Mouse (Mus musculus): Measurements from ENCODE around the gene Bnc1. TPM values are rescaled to one million over a fixed set of nuclear protein-coding genes. Genes with fewer than 3 reads are reported as not detected.

Bnc1 gene
- polyA plus RNA-seq, 1 experiment: not detected

- Histone ChIP-seq H3K4me1 (ENCODE audit: control insufficient read depth, insufficient read depth, low read length) (no peaks in the 10 kb centered on the region), H3K4me3 (ENCODE audit: insufficient read depth, low read length) (no peak overlapping the region), H3K27ac (ENCODE audit: insufficient read depth, low read length) (no peak overlapping the region)
- TF ChIP-seq CTCF (IDR thresholded peaks at IDR 0.05; ENCODE audit: extremely low read depth, insufficient read depth, low read length) (no peak), POLR2A (IDR thresholded peaks at IDR 0.05; ENCODE audit: extremely low read depth, insufficient read depth, low read length) (no peak)
Measured at GRCm38 (mm10) chr7:81983651-81984050, 8.4 kb downstream of the Bnc1 start.

DNA sequence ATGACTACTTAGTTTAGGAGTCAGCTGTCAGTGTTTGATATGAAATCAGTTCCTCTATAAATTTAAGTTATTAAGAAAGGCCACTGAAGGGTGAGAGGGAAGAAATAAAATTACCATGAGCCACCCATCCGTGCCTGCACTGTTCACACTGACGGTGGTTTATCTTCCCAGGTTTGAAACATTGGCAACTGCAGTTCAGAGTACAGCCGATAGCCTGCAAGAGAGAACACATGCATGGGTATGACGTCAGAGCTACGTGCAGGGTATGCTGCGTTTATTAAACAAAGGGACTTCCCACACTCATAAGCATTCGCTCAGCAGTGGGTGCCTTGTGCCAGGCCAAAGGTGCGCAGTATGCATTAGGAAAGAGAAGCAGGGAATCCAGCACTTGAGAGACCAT is 13.8 kb downstream of the Bnc1 start:
- no peak for TF ChIP-seq POLR2A (IDR thresholded peaks at IDR 0.05; ENCODE audit: extremely low read depth, insufficient read depth, low read length)
- no peak for TF ChIP-seq CTCF (IDR thresholded peaks at IDR 0.05; ENCODE audit: extremely low read depth, insufficient read depth, low read length)
- Histone ChIP-seq H3K4me1 (ENCODE audit: control insufficient read depth, insufficient read depth, low read length) (no peaks in the 10 kb centered on the region), H3K4me3 (ENCODE audit: insufficient read depth, low read length) (no peak overlapping the region), H3K27ac (ENCODE audit: insufficient read depth, low read length) (no peak overlapping the region)

GRCm38 (mm10) chr7:81974616-81975015 is 17.5 kb downstream of the Bnc1 start:
- H3K4me3 ChIP-seq (ENCODE audit: insufficient read depth, low read length): no peak overlapping the region
- H3K27ac ChIP-seq (ENCODE audit: insufficient read depth, low read length): no peak overlapping the region
- no peak for TF ChIP-seq CTCF (IDR thresholded peaks at IDR 0.05; ENCODE audit: extremely low read depth, insufficient read depth, low read length)
- no peak for TF ChIP-seq POLR2A (IDR thresholded peaks at IDR 0.05; ENCODE audit: extremely low read depth, insufficient read depth, low read length)
- no peaks in the 10 kb centered on the region for H3K4me1 ChIP-seq (ENCODE audit: control insufficient read depth, insufficient read depth, low read length)

DNA sequence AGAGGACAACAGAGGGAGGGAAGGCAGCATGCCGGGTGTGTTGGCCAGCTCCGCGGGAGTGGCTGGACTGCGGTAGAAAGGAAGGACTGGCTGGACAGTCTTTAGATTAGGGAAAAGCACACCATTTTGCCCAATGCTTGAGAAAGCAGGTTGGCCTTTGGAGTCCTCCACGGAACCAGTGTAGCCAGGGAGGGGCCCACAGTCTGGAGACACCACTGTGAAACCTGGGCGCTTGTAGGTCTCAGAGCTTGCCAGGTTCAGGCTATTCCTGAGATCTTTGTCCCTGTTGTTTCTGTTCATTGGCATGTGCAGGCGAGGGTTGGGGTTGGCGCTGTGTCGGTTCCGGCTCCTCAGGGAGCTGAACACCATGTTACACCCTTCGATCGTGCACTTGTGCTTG is 18.2 kb downstream of the Bnc1 start:
- TF ChIP-seq CTCF (IDR thresholded peaks at IDR 0.05; ENCODE audit: extremely low read depth, insufficient read depth, low read length): no peak
- TF ChIP-seq POLR2A (IDR thresholded peaks at IDR 0.05; ENCODE audit: extremely low read depth, insufficient read depth, low read length): no peak
- Histone ChIP-seq H3K4me1 (ENCODE audit: control insufficient read depth, insufficient read depth, low read length) (no peaks in the 10 kb centered on the region), H3K27ac (ENCODE audit: insufficient read depth, low read length) (no peak overlapping the region), H3K4me3 (ENCODE audit: insufficient read depth, low read length) (no peak overlapping the region)

- TF ChIP-seq POLR2A (IDR thresholded peaks at IDR 0.05; ENCODE audit: extremely low read depth, insufficient read depth, low read length) (no peak), CTCF (IDR thresholded peaks at IDR 0.05; ENCODE audit: extremely low read depth, insufficient read depth, low read length) (no peak)
- Histone ChIP-seq H3K27ac (ENCODE audit: insufficient read depth, low read length) (no peak overlapping the region), H3K4me3 (ENCODE audit: insufficient read depth, low read length) (no peak overlapping the region), H3K4me1 (ENCODE audit: control insufficient read depth, insufficient read depth, low read length) (no peaks in the 10 kb centered on the region)
Measured at GRCm38 (mm10) chr7:81973339-81973738, 18.8 kb downstream of the Bnc1 start.

- H3K4me1 ChIP-seq (ENCODE audit: control insufficient read depth, insufficient read depth, low read length): no peaks in the 10 kb centered on the region
- H3K4me3 ChIP-seq (ENCODE audit: insufficient read depth, low read length): no peak overlapping the region
- TF ChIP-seq CTCF (IDR thresholded peaks at IDR 0.05; ENCODE audit: extremely low read depth, insufficient read depth, low read length): no peak
- TF ChIP-seq POLR2A (IDR thresholded peaks at IDR 0.05; ENCODE audit: extremely low read depth, insufficient read depth, low read length): no peak
- no peak overlapping the region for H3K27ac ChIP-seq (ENCODE audit: insufficient read depth, low read length)
Measured at GRCm38 (mm10) chr7:81968975-81969374, 23.1 kb downstream of the Bnc1 start.

DNA sequence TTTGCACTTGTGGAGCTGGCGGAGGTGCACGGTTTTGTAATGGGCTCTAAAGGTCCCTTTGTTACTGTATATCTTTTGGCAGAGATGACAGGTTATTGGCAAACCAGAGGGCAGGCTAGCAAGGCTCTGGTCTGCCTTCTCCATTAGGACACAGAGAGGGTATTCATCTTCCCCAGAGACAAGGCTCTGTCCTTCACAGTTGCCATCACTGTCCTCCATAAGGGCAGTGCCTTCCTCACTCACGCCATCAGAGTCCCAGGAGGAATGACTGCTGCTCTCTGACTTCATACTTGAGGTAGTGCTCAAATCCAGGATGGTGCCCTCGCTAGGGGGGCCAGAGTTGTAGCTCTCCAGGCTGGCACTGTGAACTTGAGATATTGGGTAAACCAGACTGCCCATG is 23.6 kb downstream of the Bnc1 start:
- TF ChIP-seq CTCF (IDR thresholded peaks at IDR 0.05; ENCODE audit: extremely low read depth, insufficient read depth, low read length) (no peak), POLR2A (IDR thresholded peaks at IDR 0.05; ENCODE audit: extremely low read depth, insufficient read depth, low read length) (no peak)
- no peaks in the 10 kb centered on the region for H3K4me1 ChIP-seq (ENCODE audit: control insufficient read depth, insufficient read depth, low read length)
- H3K4me3 ChIP-seq (ENCODE audit: insufficient read depth, low read length): no peak overlapping the region
- H3K27ac ChIP-seq (ENCODE audit: insufficient read depth, low read length): no peak overlapping the region

DNA sequence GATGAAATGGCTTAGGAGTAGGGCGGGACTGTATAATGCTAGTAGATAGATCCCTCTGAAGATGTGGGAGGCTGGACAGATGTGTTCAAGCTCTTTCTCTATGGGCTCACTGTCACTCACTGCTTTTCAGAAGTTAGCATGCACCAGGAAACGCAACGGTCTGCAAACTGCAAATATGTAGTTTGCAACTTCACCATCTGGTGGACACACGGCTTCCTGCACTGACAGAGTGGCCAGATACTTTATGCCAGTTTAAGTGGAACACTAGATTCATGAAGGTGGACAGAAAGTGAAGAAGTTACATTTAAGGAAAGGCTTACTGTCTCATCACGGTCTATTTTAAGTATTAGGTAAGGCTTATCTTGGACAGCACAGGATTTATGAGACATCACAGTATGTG is 25.9 kb downstream of the Bnc1 start:
- TF ChIP-seq POLR2A (IDR thresholded peaks at IDR 0.05; ENCODE audit: extremely low read depth, insufficient read depth, low read length) (no peak), CTCF (IDR thresholded peaks at IDR 0.05; ENCODE audit: extremely low read depth, insufficient read depth, low read length) (0 out of 2 replicates have a peak, but pooled peaks have one; percentile 10)

DNA sequence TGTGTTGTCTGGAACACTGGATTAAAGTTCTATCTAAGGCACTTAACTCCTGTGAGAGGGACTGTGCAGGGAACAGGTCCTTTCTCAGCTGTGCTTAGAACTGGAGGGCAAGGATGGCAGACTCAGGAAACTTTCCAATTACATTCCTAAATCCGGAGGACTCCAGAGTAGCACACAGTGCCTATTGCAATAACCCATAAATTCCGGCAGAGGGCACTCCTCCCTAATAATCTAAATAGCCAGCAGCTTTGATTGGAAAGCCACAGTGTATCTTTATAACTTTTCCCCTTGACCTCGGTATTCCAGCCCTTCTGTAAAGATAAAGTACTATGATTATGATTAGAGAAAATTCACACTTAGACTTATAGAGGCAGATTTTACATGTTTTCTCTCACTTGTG is 32.4 kb downstream of the Bnc1 start:
- no peaks in the 10 kb centered on the region for H3K4me1 ChIP-seq (ENCODE audit: control insufficient read depth, insufficient read depth, low read length)
- TF ChIP-seq POLR2A (IDR thresholded peaks at IDR 0.05; ENCODE audit: extremely low read depth, insufficient read depth, low read length) (no peak), CTCF (IDR thresholded peaks at IDR 0.05; ENCODE audit: extremely low read depth, insufficient read depth, low read length) (peak; percentile 67)
- H3K4me3 ChIP-seq (ENCODE audit: insufficient read depth, low read length): no peak overlapping the region
- no peak overlapping the region for H3K27ac ChIP-seq (ENCODE audit: insufficient read depth, low read length)

More for the DNA sequence above, 25.9 kb downstream of the Bnc1 start:
- Histone ChIP-seq H3K4me1 (ENCODE audit: control insufficient read depth, insufficient read depth, low read length) (no peaks in the 10 kb centered on the region), H3K4me3 (ENCODE audit: insufficient read depth, low read length) (no peak overlapping the region), H3K27ac (ENCODE audit: insufficient read depth, low read length) (no peak overlapping the region)

GRCm38 (mm10) chr7:81954208-81954846 is 37.8 kb downstream of the Bnc1 start:
- no peak overlapping the region for H3K27ac ChIP-seq (ENCODE audit: insufficient read depth, low read length)
- H3K4me1 ChIP-seq (ENCODE audit: control insufficient read depth, insufficient read depth, low read length): no peaks in the 10 kb centered on the region; the same call in 1 of the 2 replicates
- H3K4me3 ChIP-seq (ENCODE audit: insufficient read depth, low read length): no peak overlapping the region
- TF ChIP-seq CTCF (IDR thresholded peaks at IDR 0.05; ENCODE audit: extremely low read depth, insufficient read depth, low read length) (peak; percentile 78), POLR2A (IDR thresholded peaks at IDR 0.05; ENCODE audit: extremely low read depth, insufficient read depth, low read length) (no peak)

Measured in cortical plate, adult 2 months (tissue).